Mouse (Mus musculus): ENCODE data around the gene Gucy2g.

- TF ChIP-seq CTCF (IDR thresholded peaks at IDR 0.05; ENCODE audit: extremely low read depth, insufficient read depth, low read length), result no peak
- TF ChIP-seq POLR2A (IDR thresholded peaks at IDR 0.05; ENCODE audit: extremely low read depth, insufficient read depth, low read length), result no peak
These were observed 74.3 kb downstream of the Gucy2g start for GRCm38 (mm10) chr19:55166741-55167140.
